Mouse (Mus musculus) midbrain, embryonic 14.5 days (tissue): Measurements from ENCODE around the gene 1110004F10Rik. TPM values are rescaled to one million over a fixed set of nuclear protein-coding genes. Genes with fewer than 3 reads are reported as not detected.

Source experiments
- ATAC-seq: fragments of 200-750 bp; cut with Nextera tagmentation; 2 replicates; pipeline ENCODE4 v1.8.0; 2017; ENCODE audit warnings: moderate number of reproducible peaks, moderate library complexity; ENCODE audit not compliant: low FRiP score, low TSS enrichment
- DNase-seq: peaks from one replicate; pipeline ENCODE4 v3.0.0-alpha.2; 2015
- H3K27ac ChIP-seq: fragments of 300-500 bp; sonication (generic); replicated peaks from 2 replicates; pipeline ENCODE4 v1.5.1; 2014; ENCODE audit warnings: mild to moderate bottlenecking, low read depth, low read length, moderate library complexity
- H3K27me3 ChIP-seq: fragments of 300-500 bp; sonication (generic); 2 replicates; pipeline ENCODE4 v1.6.1; 2014; ENCODE audit warnings: low read length, control low read depth, mixed read lengths; ENCODE audit not compliant: control insufficient read depth, insufficient read depth
- H3K36me3 ChIP-seq: fragments of 300-500 bp; sonication (generic); 2 replicates; pipeline ENCODE4 v1.6.1; 2014; ENCODE audit warnings: low read length, control low read depth; ENCODE audit not compliant: control insufficient read depth, insufficient read depth
- H3K4me1 ChIP-seq: fragments of 300-500 bp; sonication (generic); 2 replicates; pipeline ENCODE4 v1.6.1; 2014; ENCODE audit warnings: mild to moderate bottlenecking, antibody characterized with exemption, low read length, control low read depth; ENCODE audit not compliant: control insufficient read depth, insufficient read depth
- H3K4me2 ChIP-seq: fragments of 300-500 bp; sonication (generic); 2 replicates; pipeline ENCODE4 v1.6.1; 2014; ENCODE audit warnings: mild to moderate bottlenecking, low read length, moderate library complexity
- H3K4me3 ChIP-seq: fragments of 300-500 bp; sonication (generic); replicated peaks from 2 replicates; pipeline ENCODE4 v1.5.1; 2014; ENCODE audit warnings: low read depth, low read length
- H3K9ac ChIP-seq: fragments of 300-500 bp; sonication (generic); replicated peaks from 2 replicates; pipeline ENCODE4 v1.6.1; 2014; ENCODE audit warnings: mild to moderate bottlenecking, low read length, moderate library complexity
- H3K9me3 ChIP-seq: fragments of 300-500 bp; sonication (generic); 2 replicates; pipeline ENCODE4 v1.6.1; 2016; ENCODE audit warnings: low read length, control low read depth, mixed read lengths; ENCODE audit not compliant: control insufficient read depth
- WGBS: fragments of 180-500 bp; shearing (Covaris S2); extraction: QIAGEN DNeasy Blood & Tissue Kit; methylation state at CpG from one replicate; pipeline ENCODE4 v1.1.7; 2014; 5-methylcytosine and 5-hydroxymethylcytosine counted together
- polyA plus RNA-seq: library from polyadenylated mRNA; unstranded; fragments of >200 nt; fragmentation: Nextera tagmentation; extraction: Ambion mirVana; gene quantifications from 2 replicates; pipeline ENCODE4 v1.2.1, GENCODE M21; 2014

Gene 1110004F10Rik
- polyA plus RNA-seq, 1 experiment from 2014 or later: 379 TPM

- DNase-seq (no peak), ATAC-seq (no peak)
- H3K4me1 ChIP-seq: no peaks in the 10 kb centered on the region
- H3K9ac ChIP-seq: no peak overlapping the region
- H3K9me3 ChIP-seq: no peaks in the 10 kb centered on the region
- no peaks in the 10 kb centered on the region for H3K27me3 ChIP-seq
- no peak overlapping the region for H3K4me3 ChIP-seq
- H3K27ac ChIP-seq: no peak overlapping the region
- H3K4me2 ChIP-seq: no peak overlapping the region
- WGBS: 78% methylated on average over 6 of the region's 6 CpGs
- H3K36me3 ChIP-seq: peaks cover 9% of the 10 kb centered on the region
These were observed 72.3 kb downstream of the 1110004F10Rik start for GRCm38 (mm10) chr7:116111546-116111945.

GRCm38 (mm10) chr7:116115216-116115930 is 76.2 kb downstream of the 1110004F10Rik start:
- H3K9ac ChIP-seq: no peak overlapping the region
- 67% methylated on average over 12 of the region's 12 CpGs for WGBS
- no peaks in the 10 kb centered on the region for H3K4me1 ChIP-seq
- H3K27me3 ChIP-seq: no peaks in the 10 kb centered on the region
- H3K9me3 ChIP-seq: no peaks in the 10 kb centered on the region
- no peaks in the 10 kb centered on the region for H3K36me3 ChIP-seq
- DNase-seq (no peak), ATAC-seq (no peak)
- H3K27ac ChIP-seq: no peak overlapping the region
- no peak overlapping the region for H3K4me3 ChIP-seq
- no peak overlapping the region for H3K4me2 ChIP-seq

GRCm38 (mm10) chr7:116115991-116116390 is 76.8 kb downstream of the 1110004F10Rik start:
- no peaks in the 10 kb centered on the region for H3K36me3 ChIP-seq
- DNase-seq: no peak
- 86% methylated on average over 2 of the region's 2 CpGs for WGBS
- H3K4me1 ChIP-seq: peaks cover 4% of the 10 kb centered on the region; the same call in 1 of the 2 replicates
- H3K27me3 ChIP-seq: no peaks in the 10 kb centered on the region
- ATAC-seq: no peak
- H3K9me3 ChIP-seq: no peaks in the 10 kb centered on the region
- no peak overlapping the region for H3K9ac ChIP-seq
- H3K4me2 ChIP-seq: no peak overlapping the region
- no peak overlapping the region for H3K27ac ChIP-seq
- no peak overlapping the region for H3K4me3 ChIP-seq

GRCm38 (mm10) chr7:116119306-116119857 is 80.2 kb downstream of the 1110004F10Rik start:
- Histone ChIP-seq H3K27ac (no peak overlapping the region), H3K4me2 (no peak overlapping the region), H3K27me3 (no peaks in the 10 kb centered on the region), H3K36me3 (no peaks in the 10 kb centered on the region), H3K9ac (no peak overlapping the region), H3K4me3 (no peak overlapping the region), H3K4me1 (peaks cover 25% of the 10 kb centered on the region), H3K9me3 (no peaks in the 10 kb centered on the region)
- no peak for ATAC-seq
- WGBS: 73% methylated on average over 1 of the region's 1 CpGs
- DNase-seq: no peak

- H3K4me2 ChIP-seq: no peak overlapping the region
- H3K27ac ChIP-seq: no peak overlapping the region
- H3K36me3 ChIP-seq: no peaks in the 10 kb centered on the region
- no peak for ATAC-seq
- peaks cover 27% of the 10 kb centered on the region for H3K4me1 ChIP-seq
- 50% methylated on average over 4 of the region's 4 CpGs for WGBS
- H3K9ac ChIP-seq: no peak overlapping the region
- no peaks in the 10 kb centered on the region for H3K27me3 ChIP-seq
- H3K9me3 ChIP-seq: no peaks in the 10 kb centered on the region
- no peak for DNase-seq
- H3K4me3 ChIP-seq: no peak overlapping the region
These were observed 81.5 kb downstream of the 1110004F10Rik start for GRCm38 (mm10) chr7:116120737-116121136.

GRCm38 (mm10) chr7:116121202-116121601 is 82.0 kb downstream of the 1110004F10Rik start:
- Histone ChIP-seq H3K4me2 (no peak overlapping the region), H3K9me3 (no peaks in the 10 kb centered on the region), H3K9ac (no peak overlapping the region; the same call in 1 of the 2 replicates), H3K27ac (peak overlapping the region; percentile 37; the same call in 1 of the 2 replicates), H3K4me1 (peaks cover 27% of the 10 kb centered on the region), H3K27me3 (no peaks in the 10 kb centered on the region), H3K4me3 (no peak overlapping the region), H3K36me3 (no peaks in the 10 kb centered on the region)
- peak; percentile 46 for DNase-seq
- ATAC-seq: no peak
- 11% methylated on average over 11 of the region's 11 CpGs for WGBS

- H3K4me3 ChIP-seq: no peak overlapping the region
- ATAC-seq (peak; percentile 80), DNase-seq (peak; percentile 77)
- H3K27me3 ChIP-seq: no peaks in the 10 kb centered on the region
- H3K9ac ChIP-seq: no peak overlapping the region
- WGBS: 10% methylated on average over 13 of the region's 13 CpGs
- no peaks in the 10 kb centered on the region for H3K9me3 ChIP-seq
- peak overlapping the region; percentile 32; the same call in 1 of the 2 replicates for H3K27ac ChIP-seq
- H3K4me2 ChIP-seq: no peak overlapping the region
- H3K36me3 ChIP-seq: 0 out of 2 replicates have a peak, but pooled peaks cover 2% of the 10 kb centered on the region
- H3K4me1 ChIP-seq: peaks cover 27% of the 10 kb centered on the region
These were observed 83.9 kb downstream of the 1110004F10Rik start for GRCm38 (mm10) chr7:116122981-116123596.

- Histone ChIP-seq H3K27me3 (no peaks in the 10 kb centered on the region), H3K4me1 (peaks cover 27% of the 10 kb centered on the region), H3K9me3 (no peaks in the 10 kb centered on the region), H3K4me2 (no peak overlapping the region), H3K9ac (no peak overlapping the region), H3K36me3 (0 out of 2 replicates have a peak, but pooled peaks cover 2% of the 10 kb centered on the region), H3K4me3 (no peak overlapping the region), H3K27ac (no peak overlapping the region)
- 71% methylated on average over 2 of the region's 2 CpGs for WGBS
- DNase-seq (no peak), ATAC-seq (no peak)
These were observed 84.4 kb downstream of the 1110004F10Rik start for GRCm38 (mm10) chr7:116123597-116123985.
